Mouse (Mus musculus): Measurements from ENCODE around the gene Rgs5. TPM values are rescaled to one million over a fixed set of nuclear protein-coding genes. Genes with fewer than 3 reads are reported as not detected.

Gene Rgs5
- polyA plus RNA-seq (2012; rRNA removed) = 36.9 and 45.8 TPM in 2 replicates

DNA sequence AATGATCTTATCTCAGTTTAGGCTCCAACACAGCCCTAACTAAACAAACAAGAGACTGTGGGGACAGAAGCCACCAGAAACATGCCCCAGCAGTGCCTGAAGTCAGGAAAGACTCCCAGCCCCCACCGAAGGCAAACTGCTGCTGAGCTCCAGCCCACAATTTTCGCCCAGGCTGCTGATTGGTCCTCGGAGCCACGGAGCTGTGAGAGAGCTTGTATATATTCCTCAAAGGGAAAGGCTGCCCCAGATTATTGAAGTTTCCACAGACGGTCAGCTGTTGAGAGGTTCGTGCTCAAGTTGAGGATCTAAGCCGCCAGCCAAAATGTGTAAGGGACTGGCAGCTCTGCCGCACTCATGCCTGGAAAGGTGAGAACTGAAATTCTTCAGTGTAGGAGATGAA, at the start of gene Rgs5:
Gene Rgs5 (plus strand): TSS at position 246 of the 400 bp plus-strand sequence.
- DNase-seq (ENCODE audit: low read depth) = no peak

- no peak for DNase-seq (ENCODE audit: low read depth)
These were observed 49.1 kb upstream of the Rgs5 start for GRCm38 (mm10) chr1:169606164-169606563.

- no peak for DNase-seq (ENCODE audit: low read depth)
These were observed 25.6 kb upstream of the Rgs5 start for GRCm38 (mm10) chr1:169629738-169630137.

GRCm38 (mm10) chr1:169637251-169637750, 18.0 kb upstream of the Rgs5 start:
- DNase-seq (ENCODE audit: low read depth) = no peak

DNA sequence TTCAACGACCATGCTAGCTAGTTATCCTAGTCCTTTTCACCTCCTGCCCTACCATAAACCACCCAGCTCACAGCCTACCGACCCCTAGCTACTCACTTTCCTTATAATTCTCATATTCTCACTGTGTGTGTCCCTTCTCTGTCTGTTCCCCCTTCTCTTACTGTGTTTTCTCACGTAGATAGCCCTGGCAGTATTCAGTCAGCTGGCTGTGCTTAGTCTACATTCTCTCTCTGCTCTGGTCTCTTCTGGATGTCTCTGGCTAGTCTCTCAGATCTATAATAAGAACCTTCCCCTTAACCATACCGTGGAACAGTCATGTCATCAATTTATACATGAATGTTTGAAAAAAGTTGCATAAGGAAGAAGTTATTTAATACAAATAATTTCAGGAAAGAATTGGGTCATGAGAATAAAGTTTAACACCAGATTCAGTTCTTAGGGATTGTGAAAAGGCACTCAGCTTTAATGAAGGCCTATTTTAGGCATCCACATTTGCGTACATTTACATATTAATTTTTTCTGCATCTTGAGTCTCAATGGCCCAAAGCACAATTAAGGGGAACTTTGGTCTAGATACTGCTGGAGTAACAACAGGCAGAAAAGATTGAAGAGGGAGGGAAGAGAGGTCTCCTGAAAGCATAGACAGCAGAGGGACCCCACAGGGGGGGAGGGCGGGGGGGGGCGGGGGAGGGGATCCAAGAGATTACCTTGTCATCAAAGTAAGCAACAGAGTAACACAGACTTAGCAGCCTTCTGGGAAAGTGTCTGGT, 10.2 kb upstream of the Rgs5 start:
- no peak for DNase-seq (ENCODE audit: low read depth)

DNA sequence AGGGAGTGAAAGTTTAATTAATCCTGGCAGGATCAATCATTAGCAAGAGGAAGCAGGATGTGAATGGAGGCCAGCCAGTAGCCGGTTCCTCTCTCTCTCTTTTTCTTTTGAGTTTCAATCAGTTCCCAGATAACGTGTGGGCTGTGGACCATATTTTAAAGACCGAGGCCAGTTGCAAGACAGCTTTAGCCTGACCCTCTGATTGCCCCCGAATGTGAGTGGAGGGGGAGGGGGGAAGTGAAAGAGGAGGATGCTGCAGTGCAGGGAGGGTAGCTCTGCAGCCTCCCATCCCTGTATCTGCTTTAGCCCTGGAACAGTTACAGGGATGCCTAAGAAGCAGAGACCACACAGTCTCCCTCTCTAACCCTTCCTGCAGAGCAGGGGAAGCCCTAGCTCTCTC, 4.2 kb downstream of the Rgs5 start:
- no peak for DNase-seq (ENCODE audit: low read depth)

- DNase-seq (ENCODE audit: low read depth) = no peak
These were observed 12.0 kb downstream of the Rgs5 start for GRCm38 (mm10) chr1:169667328-169667727.

- no peak for DNase-seq (ENCODE audit: low read depth)
These were observed 15.4 kb downstream of the Rgs5 start for GRCm38 (mm10) chr1:169670705-169671104.

DNA sequence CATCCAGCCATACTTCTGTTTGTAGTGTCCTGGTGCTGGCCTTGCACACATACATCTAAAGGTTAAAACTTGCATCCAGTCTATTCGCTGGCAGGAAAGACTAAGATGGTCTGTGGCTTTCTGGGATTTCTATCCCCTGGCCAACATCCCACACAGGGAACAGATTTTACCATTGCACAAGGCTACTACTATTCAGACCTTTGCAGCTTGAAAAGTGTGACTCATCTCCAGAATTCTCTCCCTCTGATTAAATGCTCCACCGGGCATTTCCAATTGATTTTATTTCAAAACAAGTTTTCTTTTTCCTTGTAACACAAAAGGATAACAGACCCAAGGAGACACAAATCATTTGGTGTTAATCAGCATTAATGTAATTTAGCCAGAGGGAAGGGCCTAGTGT, 16.5 kb downstream of the Rgs5 start:
- DNase-seq (ENCODE audit: low read depth) = no peak

DNA sequence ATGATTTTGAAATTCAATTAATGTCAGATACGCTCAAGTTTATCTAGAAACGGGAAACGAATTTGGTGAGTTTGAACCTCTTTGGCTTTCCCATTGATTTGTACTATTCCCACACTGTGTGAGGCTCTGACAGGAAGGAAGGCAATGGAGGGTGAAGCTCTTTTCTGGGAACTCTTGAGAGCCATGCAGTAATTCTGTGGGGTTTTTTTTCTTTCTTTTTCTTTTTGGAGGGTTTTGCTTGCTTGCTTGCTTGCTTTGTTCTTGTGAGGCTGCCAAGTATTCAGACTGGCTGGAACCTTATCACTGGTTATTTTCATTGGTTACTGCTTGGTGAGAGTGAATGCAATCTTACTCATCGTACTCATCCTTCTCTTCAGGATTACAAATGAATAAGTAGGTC, 17.0 kb downstream of the Rgs5 start:
- no peak for DNase-seq (ENCODE audit: low read depth)

- DNase-seq (ENCODE audit: low read depth) = no peak
These were observed 18.8 kb downstream of the Rgs5 start for GRCm38 (mm10) chr1:169674116-169674515.

DNA sequence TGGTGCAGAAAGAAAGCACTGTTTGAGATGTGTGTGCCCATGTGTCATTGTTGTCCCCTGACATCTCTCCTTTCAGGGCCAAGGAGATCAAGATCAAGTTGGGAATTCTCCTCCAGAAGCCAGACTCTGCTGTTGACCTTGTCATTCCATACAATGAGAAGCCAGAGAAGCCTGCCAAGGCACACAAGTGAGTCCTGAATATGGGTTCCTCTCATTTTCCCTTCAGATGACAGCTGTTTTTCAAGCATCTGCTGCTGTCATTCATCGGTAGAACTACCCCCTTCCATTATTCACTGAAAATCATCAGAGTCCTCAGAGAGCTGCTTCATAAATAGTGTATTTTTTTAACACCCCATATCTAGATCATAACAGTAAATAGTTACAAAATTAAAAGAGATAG, 21.4 kb downstream of the Rgs5 start:
- DNase-seq (ENCODE audit: low read depth) = no peak

DNA sequence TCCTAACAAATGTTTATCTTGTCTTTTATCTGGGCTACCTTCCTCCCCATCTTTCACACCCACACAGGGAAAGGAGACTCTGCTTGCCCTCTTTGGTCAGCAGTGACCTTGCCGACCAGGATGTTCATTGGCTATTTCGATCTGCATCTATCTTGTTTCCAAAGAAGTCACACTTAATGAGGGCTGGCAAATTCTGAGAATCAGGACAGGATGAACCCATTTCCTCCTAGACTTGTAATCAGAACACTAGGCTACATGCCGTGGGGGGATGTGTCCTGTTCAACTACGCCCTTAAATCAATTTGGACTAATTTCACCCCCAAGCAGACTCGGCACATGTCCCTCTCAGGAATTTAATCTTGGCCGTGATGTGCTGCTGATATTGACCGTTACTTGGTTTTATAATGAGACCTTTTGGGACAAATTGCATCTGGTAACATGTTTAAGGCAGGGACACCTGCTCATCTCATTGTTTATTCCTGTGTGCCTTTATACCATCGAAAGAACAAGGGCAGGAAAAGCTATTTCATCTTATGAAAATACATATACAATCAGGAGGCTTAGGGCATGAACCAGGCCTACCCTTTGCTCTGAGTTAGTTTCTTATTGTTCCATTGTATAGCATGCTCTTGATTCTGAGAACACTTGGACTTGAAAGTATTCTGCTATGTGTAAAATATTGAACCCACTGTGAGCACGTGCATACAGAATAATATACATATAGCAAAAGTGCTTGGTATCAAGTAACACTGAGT, 25.3 kb downstream of the Rgs5 start:
- DNase-seq (ENCODE audit: low read depth) = no peak

- DNase-seq (ENCODE audit: low read depth) = no peak
These were observed 27.6 kb downstream of the Rgs5 start for GRCm38 (mm10) chr1:169682775-169683497.

DNA sequence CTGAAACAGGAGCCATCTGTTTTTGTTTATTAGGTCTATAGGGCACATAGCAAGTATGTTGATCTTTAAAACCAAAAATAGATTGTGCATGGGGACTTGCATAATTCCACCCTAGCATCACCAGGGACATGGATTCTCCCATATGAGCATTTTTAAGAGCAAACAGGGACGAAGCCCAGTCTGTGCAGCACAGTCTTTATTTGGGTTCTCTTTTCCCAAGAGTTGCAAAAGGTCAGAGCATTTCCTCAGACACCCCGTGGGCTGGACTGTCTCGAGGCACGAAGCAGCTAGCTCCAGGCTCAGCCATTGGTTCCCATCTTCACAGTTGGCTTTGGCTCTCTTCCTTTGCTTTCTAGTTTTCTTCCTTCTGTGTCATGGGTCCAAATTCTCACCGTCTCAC, 30.0 kb downstream of the Rgs5 start:
- DNase-seq (ENCODE audit: low read depth) = no peak

DNA sequence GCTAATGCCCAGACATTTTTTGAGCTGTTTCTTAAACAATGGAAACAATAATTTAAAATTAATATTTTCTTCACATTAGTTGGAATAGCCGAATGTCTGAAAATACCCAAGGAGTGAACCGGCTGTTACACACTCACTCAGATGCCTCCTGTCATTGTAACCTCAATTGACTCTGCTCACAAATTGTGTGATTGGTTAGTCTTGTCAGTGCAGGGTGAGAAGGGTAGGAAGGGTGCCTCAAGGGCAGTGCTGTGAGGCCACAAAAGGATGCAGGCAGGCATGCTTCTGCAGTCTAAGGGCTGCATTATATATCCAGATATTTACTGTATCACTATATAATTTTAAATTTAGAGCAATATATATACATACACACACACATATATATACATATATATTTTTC, 37.7 kb downstream of the Rgs5 start:
- DNase-seq (ENCODE audit: low read depth) = no peak

DNA sequence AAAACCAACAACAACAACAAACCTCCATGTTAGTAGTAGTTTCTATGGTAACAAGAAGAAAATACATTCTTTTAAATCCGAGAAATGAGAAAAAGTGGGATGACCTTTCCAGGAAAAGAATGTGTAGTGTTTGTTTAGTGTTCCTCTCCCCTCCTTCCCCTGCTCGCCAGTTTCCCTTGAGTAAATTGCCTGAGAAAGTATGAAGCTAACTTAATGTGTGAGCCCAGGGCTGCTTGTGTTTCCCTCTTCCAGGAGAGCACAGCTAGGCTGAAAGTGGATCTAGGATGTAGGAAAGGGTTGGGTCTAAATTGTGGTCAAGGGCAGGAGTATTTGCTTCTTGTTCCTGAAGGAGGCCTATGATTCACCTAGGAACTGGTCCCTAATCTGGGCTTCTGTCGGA, 38.2 kb downstream of the Rgs5 start:
- no peak for DNase-seq (ENCODE audit: low read depth)

- no peak for DNase-seq (ENCODE audit: low read depth)
These were observed 40.1 kb downstream of the Rgs5 start for GRCm38 (mm10) chr1:169695356-169695755.

DNA sequence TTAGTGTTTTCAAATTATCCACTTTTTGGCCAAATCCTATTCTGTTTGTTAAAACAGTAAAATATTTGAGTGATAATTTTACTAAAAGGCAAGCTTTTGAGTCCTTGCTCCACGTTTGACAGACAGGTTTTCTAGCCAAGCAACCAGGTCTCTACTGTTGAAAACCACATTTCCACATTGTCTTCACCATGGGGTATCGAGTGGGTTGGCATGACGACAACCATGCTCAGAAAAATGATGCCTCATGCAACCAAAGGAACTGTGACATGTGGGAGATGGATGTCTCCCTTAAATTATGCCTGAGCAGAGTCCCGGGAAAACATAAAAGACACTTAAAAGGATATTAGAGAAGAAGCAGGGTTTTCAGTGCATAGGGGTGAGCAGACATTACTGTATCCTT, 41.9 kb downstream of the Rgs5 start:
- DNase-seq (ENCODE audit: low read depth) = no peak

GRCm38 (mm10) chr1:169699184-169699583, 43.9 kb downstream of the Rgs5 start:
- DNase-seq (ENCODE audit: low read depth) = no peak

DNA sequence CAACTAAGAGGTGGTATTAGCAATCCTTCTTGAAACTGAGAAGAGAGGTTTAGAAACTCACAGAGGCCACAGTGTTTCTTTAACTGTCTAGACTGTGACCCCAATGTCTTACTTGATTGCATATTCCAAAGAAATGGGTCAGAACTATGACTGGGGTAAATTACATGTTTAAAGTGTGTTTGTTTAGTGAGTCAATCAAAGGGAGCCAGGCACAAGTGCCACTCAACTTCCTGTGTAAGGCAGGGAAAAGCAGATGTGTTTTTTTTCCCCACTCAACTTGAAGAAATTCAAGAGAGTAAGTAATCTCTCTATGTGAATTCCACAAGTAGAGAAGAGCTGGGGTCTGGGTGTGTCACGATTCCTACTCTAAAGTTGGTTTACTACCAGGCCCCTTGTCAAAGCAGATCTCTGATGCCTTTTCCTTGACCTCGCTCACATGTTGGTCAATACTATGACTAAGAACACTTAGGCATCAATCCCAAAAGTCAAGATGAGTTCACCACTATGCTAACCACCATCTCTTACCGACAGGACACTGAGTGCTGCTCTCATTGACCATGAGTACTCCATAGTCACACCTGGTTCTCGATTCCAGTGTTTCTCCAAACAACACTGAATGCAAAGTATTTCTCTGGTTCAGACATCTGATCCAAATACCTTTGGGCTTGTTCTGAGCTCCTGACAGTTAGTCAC, 49.2 kb downstream of the Rgs5 start:
- no peak for DNase-seq (ENCODE audit: low read depth)

DNA sequence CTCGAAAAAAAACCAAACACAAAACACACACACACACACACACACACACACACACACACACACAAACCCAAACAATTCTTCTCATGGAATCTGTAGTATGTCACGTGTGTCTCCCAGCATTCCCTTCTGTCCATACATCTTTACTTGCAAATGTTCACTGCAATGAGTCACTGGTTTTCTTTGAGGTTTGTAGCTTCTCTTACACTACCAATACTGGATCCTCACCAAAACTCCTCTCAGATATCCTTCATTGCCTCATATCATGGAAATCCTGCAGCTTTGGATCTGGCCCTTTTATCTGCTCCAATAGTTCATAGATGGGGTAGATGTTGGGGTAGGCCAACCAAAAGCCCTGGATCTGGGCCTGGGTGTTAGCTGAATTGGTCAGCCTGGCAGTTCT, 66.5 kb downstream of the Rgs5 start:
- no peak for DNase-seq (ENCODE audit: low read depth)
